Mouse (Mus musculus) kidney, adult 10 weeks (tissue): ENCODE results near the gene Gpr182. TPM values are rescaled to one million over a fixed set of nuclear protein-coding genes. Genes with fewer than 3 reads are reported as not detected.

ENCODE experiments used
- polyA plus RNA-seq: library from polyadenylated mRNA; stranded (reverse); fragments of 350-450 nt; fragmentation: Illumina TruSeq; extraction: RNeasy Lipid Tissue Mini Kit (QIAGEN cat#74804); gene quantifications from one replicate; pipeline ENCODE4 v1.2.3, GENCODE M21; 2014; ENCODE audit warnings: low read depth, low replicate concordance

The Gpr182 gene
- 0.61 TPM for polyA plus RNA-seq

GRCm38 (mm10) chr10:127751548-127751947 is at the start of gene Gpr182:
Gene Gpr182, minus strand, starts transcription at chr10:127751732.

DNA sequence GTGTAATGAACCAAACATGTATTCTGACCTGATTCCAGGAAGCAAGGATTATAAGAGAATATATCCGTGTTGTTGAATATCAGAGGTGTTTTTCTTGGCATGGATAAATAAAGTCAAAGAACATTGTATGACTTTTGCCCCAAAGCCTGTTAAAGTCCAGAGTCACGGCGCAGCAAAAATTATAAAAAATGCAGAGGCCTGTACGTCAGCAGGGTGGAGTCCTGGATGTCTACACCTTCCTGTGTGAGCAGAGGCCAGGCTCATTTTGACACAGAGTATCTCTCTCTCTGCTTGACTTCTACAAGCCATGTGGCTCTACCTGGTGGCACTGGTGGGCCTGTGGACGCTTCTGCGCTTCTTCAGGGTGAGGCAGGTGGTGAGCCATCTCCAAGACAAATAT is 49.4 kb upstream of the Gpr182 start, which contains the start of gene Rdh16:
Gene Rdh16, plus strand, starts transcription at position 262 of the 400 bp plus-strand sequence.

GRCm38 (mm10) chr10:127776011-127776410 is 24.5 kb upstream of the Gpr182 start, which contains the start of gene Rdh9:
Gene Rdh9, plus strand, starts transcription at chr10:127776386.

DNA sequence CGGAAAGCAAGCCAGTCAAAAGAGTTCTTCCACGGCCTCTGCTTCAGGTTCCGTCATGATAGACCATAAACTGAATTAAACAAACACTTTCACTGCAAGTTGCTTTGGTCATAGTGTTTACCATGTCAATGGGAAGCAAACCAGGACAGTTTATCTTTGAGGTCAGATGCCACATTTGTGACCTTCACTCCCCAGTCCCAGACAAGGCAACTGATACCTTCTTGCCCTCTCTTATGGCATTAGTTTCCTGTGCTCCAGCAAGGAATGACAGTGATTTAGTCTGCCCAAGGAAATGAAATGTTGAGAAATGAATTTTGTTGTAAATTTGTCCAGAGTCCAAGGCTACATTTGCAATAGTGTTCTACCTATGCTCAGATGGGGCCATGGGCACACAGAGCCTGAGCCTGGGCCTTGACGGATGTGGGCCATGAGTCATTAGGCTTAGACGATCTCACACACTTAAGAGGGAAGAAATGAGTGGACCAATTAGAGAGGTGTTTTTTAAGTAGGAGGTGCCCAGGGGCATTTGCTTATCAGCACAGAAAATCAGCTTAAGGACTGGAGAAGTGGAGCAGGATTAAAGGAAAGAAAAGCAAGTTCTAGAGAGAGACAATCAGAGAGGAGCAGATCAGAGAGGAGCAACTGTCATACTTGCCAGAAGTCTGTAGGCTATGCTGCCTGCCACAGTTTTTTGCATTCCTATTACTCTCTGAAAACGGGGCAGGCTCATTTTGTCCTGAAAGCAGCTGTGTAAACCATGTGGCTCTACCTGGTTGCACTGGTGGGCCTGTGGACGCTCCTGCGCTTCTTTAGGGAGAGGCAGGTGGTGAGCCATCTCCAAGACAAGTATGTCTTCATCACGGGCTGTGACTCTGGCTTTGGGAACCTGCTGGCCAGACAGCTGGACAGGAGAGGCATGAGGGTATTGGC is 7.9 kb upstream of the Gpr182 start, which contains the start of the genes Rdh1 and Rdh16f1:
Gene Rdh1, plus strand, starts transcription at position 541 of the 930 bp plus-strand sequence.
Gene Rdh16f1, plus strand, starts transcription at position 607 of the 930 bp plus-strand sequence.

DNA sequence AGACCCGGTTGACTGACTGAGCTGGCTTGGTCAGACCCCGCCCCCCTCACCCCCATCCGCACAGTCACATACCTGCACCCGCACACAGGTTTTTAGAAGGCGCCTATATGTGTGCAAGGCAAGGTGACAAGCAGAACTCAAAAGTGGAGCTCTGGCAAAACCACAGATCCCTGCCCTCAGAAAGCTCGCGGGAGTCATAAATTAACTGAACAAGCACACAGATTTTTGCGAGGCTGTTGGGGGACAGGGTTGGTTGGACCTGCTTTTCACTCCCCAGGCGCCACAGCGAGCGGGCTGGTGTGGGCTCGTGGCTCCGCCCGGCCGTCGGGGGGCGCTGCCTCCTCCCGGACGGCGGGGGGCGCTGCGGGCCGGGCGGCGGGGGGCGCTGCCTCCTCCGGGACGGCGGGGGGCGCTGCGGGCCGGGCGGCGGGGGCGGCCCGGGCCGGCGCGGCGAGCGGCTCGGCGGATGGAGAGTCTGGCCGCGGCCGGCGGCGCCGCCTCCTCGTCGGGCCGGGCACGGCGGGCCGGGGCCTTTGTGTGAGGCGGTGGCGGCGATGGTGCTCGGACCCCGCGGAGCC is 12.4 kb downstream of the Gpr182 start, which contains the start of gene Zbtb39:
Gene Zbtb39, plus strand, starts transcription at position 456 of the 578 bp plus-strand sequence.

DNA sequence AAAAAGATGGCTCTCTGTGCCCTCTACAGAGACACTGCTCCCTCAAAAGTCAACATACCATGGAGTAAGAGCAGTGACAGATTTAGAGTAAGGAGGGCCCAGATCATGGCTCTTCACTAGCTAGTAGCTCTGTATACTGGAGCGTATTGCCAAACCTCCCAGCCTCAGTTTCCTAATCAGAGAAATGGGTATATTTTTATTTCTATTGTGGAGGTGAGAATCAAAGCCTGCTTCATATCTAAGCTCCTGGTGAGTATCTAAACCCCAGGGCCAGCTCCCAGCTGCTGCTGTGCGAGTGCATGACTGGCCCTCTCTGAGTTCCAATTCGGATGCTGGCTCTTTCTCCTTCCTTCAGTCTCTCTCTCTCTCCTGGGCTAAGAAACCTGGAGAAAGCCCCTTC is 27.4 kb downstream of the Gpr182 start, which contains the start of gene Tac2:
Gene Tac2, plus strand, starts transcription at position 301 of the 400 bp plus-strand sequence.

GRCm38 (mm10) chr10:127704766-127705220 is 46.7 kb downstream of the Gpr182 start, which contains the start of gene Myo1a:
Gene Myo1a, plus strand, starts transcription at chr10:127705170.

Other genes starting within 250 kb of the Gpr182 start
- gene Ndufa4l2, start 236.8 kb downstream of the Gpr182 start, polyA plus RNA-seq: not detected
- 7.9 TPM for gene Shmt2, start 229.3 kb downstream of the Gpr182 start, polyA plus RNA-seq
- gene Nxph4, start 217.2 kb downstream of the Gpr182 start, polyA plus RNA-seq: not detected
- 1.5 TPM for gene Lrp1, start 130.6 kb downstream of the Gpr182 start, polyA plus RNA-seq
- 22.0 TPM for gene Stat6, start 108.7 kb downstream of the Gpr182 start, polyA plus RNA-seq
- 5.9 TPM for gene Nemp1, start 84.8 kb downstream of the Gpr182 start, polyA plus RNA-seq
- gene Nab2, start 83.2 kb downstream of the Gpr182 start, polyA plus RNA-seq: 1.2 TPM
- gene Myo1a, start 46.6 kb downstream of the Gpr182 start, polyA plus RNA-seq: not detected
- not detected for gene Tac2, start 27.3 kb downstream of the Gpr182 start, polyA plus RNA-seq
- gene Zbtb39, start 12.2 kb downstream of the Gpr182 start, polyA plus RNA-seq: 2.1 TPM
- 1.1 TPM for gene Rdh1, start 8.0 kb upstream of the Gpr182 start, polyA plus RNA-seq
- not detected for gene Rdh16f1, start 8.1 kb upstream of the Gpr182 start, polyA plus RNA-seq
- 3.0 TPM for gene Rdh9, start 24.7 kb upstream of the Gpr182 start, polyA plus RNA-seq
- gene Rdh16, start 49.4 kb upstream of the Gpr182 start, polyA plus RNA-seq: 190 TPM
- gene Rdh19, start 98.2 kb upstream of the Gpr182 start, polyA plus RNA-seq: 2.4 TPM
- 144 TPM for gene Rdh16f2, start 114.7 kb upstream of the Gpr182 start, polyA plus RNA-seq
- not detected for gene Rdh7, start 137.1 kb upstream of the Gpr182 start, polyA plus RNA-seq
- gene Sdr9c7, start 146.8 kb upstream of the Gpr182 start, polyA plus RNA-seq: 0.16 TPM